Comparison of ENCODE assay signal across 21 mouse cellular contexts in the genomic region with DNA sequence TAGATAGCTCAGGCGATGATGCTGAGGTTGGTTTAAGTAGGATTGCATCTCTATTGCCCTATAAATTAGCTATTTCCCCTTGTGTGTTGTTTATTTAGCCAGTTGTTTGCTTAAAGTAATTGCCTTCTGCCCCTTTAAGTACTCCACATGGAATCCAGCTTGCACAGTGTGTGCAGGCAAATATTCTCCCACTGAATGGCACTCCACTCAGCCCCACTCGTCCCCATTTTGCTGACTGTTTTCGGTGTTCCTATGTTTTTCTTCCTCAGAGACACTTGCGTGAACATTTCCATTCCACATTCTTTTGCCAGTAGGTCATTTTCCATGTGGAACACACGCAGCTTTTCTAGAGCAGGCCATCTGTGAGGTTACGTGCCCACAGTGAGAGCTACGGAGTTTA. TPM values are rescaled to one million over a fixed set of nuclear protein-coding genes. Genes with fewer than 3 reads are reported as not detected.
DNase-seq lines count a peak whose midpoint lies in the region; ATAC-seq and TF ChIP-seq lines count a peak whose summit lies in the region.
"Had no signal": no experiment of that assay in that cellular context is flagged by ENCODE, and none has a peak within 500 bp of the region (broad histone marks: within the 10 kb centered on the region; RNA-seq: fewer than 3 reads in every experiment).

No protein-coding gene starts in this region.

- H3K4me1 ChIP-seq in hindbrain, postnatal 0 days (ENCODE audit: insufficient read depth, low read length) = no peaks in the 10 kb centered on the region
- H3K4me1 ChIP-seq in hindbrain, embryonic 16.5 days (ENCODE audit: control insufficient read depth, insufficient read depth, low read depth, low read length) = no peaks in the 10 kb centered on the region
- no peaks in the 10 kb centered on the region for H3K4me1 ChIP-seq in neural tube, embryonic 13.5 days (replicated peaks)
- H3K4me1 ChIP-seq in forebrain, embryonic 11.5 days (replicated peaks; ENCODE audit: control insufficient read depth, insufficient read depth, low read length) = no peaks in the 10 kb centered on the region
- H3K4me1 ChIP-seq: embryonic facial prominence, embryonic 12.5 days; forebrain, embryonic 13.5 days; heart, embryonic 12.5 days; hindbrain, embryonic 10.5 days had no signal

- H3K9me3 ChIP-seq in hindbrain, postnatal 0 days (ENCODE audit: low read length) = no peaks in the 10 kb centered on the region
- H3K9me3 ChIP-seq in hindbrain, embryonic 16.5 days (ENCODE audit: control insufficient read depth, low read length) = no peaks in the 10 kb centered on the region
- H3K9me3 ChIP-seq in neural tube, embryonic 13.5 days = no peaks in the 10 kb centered on the region
- no peaks in the 10 kb centered on the region for H3K9me3 ChIP-seq in forebrain, embryonic 11.5 days (ENCODE audit: control insufficient read depth, low read length)
- H3K9me3 ChIP-seq: embryonic facial prominence, embryonic 12.5 days; forebrain, embryonic 13.5 days; G1E; heart, embryonic 12.5 days; hindbrain, embryonic 10.5 days had no signal

- no peak overlapping the region for H3K27ac ChIP-seq in hindbrain, postnatal 0 days
- no peak overlapping the region for H3K27ac ChIP-seq in hindbrain, embryonic 16.5 days (ENCODE audit: low read depth, low read length)
- no peak overlapping the region for H3K27ac ChIP-seq in neural tube, embryonic 13.5 days (replicated peaks)
- no peak overlapping the region for H3K27ac ChIP-seq in forebrain, embryonic 11.5 days (ENCODE audit: low read depth, low read length)
- H3K27ac ChIP-seq: embryonic facial prominence, embryonic 12.5 days; forebrain, embryonic 13.5 days; hindbrain, embryonic 10.5 days; hindbrain, embryonic 14.5 days had no signal

- no peak overlapping the region for H3K9ac ChIP-seq in hindbrain, postnatal 0 days (replicated peaks; ENCODE audit: low read length)
- H3K9ac ChIP-seq in hindbrain, embryonic 16.5 days (ENCODE audit: low read depth, low read length) = no peak overlapping the region
- H3K9ac ChIP-seq in neural tube, embryonic 13.5 days = 0 out of 2 replicates have a peak overlapping the region, but pooled peaks have one; percentile 12
- no peak overlapping the region for H3K9ac ChIP-seq in forebrain, embryonic 11.5 days (ENCODE audit: low read length)
- H3K9ac ChIP-seq: embryonic facial prominence, embryonic 12.5 days; forebrain, embryonic 13.5 days; forebrain, postnatal 0 days; heart, embryonic 12.5 days; hindbrain, embryonic 14.5 days had no signal

- H3K4me3 ChIP-seq in hindbrain, postnatal 0 days (ENCODE audit: low read length) = no peak overlapping the region
- no peak overlapping the region for H3K4me3 ChIP-seq in hindbrain, embryonic 16.5 days (ENCODE audit: low read length)
- H3K4me3 ChIP-seq in neural tube, embryonic 13.5 days = no peak overlapping the region
- no peak overlapping the region for H3K4me3 ChIP-seq in forebrain, embryonic 11.5 days (ENCODE audit: low read depth, low read length)
- H3K4me3 ChIP-seq: embryonic facial prominence, embryonic 12.5 days; forebrain, embryonic 13.5 days; heart, embryonic 12.5 days; hindbrain, embryonic 10.5 days had no signal

- 85% methylated on average over 7 of the region's 7 CpGs for WGBS in hindbrain, postnatal 0 days
- 85% methylated on average over 7 of the region's 7 CpGs for WGBS in hindbrain, embryonic 16.5 days
- 84% methylated on average over 7 of the region's 7 CpGs for WGBS in neural tube, embryonic 13.5 days
- 91% methylated on average over 7 of the region's 7 CpGs for WGBS in forebrain, embryonic 11.5 days

- ATAC-seq in hindbrain, postnatal 0 days = no peak
- ATAC-seq in hindbrain, embryonic 16.5 days = no peak
- ATAC-seq in neural tube, embryonic 13.5 days (ENCODE audit: low read depth) = no peak
- no peak for ATAC-seq in forebrain, embryonic 11.5 days (replicated peaks; ENCODE audit: low FRiP score)
- ATAC-seq: CD4-positive, CD25-positive, alpha-beta regulatory T cell, adult 4 months; forebrain, embryonic 13.5 days; forebrain, postnatal 0 days had no signal

- no peak overlapping the region for H3K4me2 ChIP-seq in hindbrain, postnatal 0 days (ENCODE audit: low read depth, low read length)
- H3K4me2 ChIP-seq in hindbrain, embryonic 16.5 days (ENCODE audit: low read length) = no peak overlapping the region
- no peak overlapping the region for H3K4me2 ChIP-seq in neural tube, embryonic 13.5 days
- no peak overlapping the region for H3K4me2 ChIP-seq in forebrain, embryonic 11.5 days (ENCODE audit: low read depth, low read length, severe bottlenecking)
- H3K4me2 ChIP-seq: embryonic facial prominence, embryonic 12.5 days; forebrain, embryonic 13.5 days; heart, embryonic 12.5 days; hindbrain, embryonic 14.5 days had no signal

- DNase-seq in hindbrain, postnatal 0 days (ENCODE audit: low spot score) = peak; percentile 5
- DNase-seq in neural tube, embryonic 10.5 days (ENCODE audit: extremely low spot score, low spot score) = no peak
- peak; percentile 45 for DNase-seq in lung, postnatal 36 days
- no peak for DNase-seq in forebrain, embryonic 11.5 days (ENCODE audit: low spot score)
- DNase-seq in urinary bladder, postnatal 14 days (ENCODE audit: low spot score) = no peak
- DNase-seq: adrenal gland, postnatal 10 days; B cell, adult 2 months; cerebellum, adult 11-12 months; cerebellum, adult 9-10 months; cerebellum, postnatal 25 days; forebrain, postnatal 0 days; gastrocnemius, postnatal 14 days had no signal

- no peak for TF ChIP-seq CTCF in hindbrain, postnatal 0 days (IDR thresholded peaks at IDR 0.05; ENCODE audit: low read depth)

- H3K36me3 ChIP-seq in hindbrain, postnatal 0 days (ENCODE audit: insufficient read depth, low read length) = no peaks in the 10 kb centered on the region
- no peaks in the 10 kb centered on the region for H3K36me3 ChIP-seq in hindbrain, embryonic 16.5 days (ENCODE audit: control insufficient read depth, insufficient read depth, low read length)
- H3K36me3 ChIP-seq in neural tube, embryonic 13.5 days = no peaks in the 10 kb centered on the region; the same call in 1 of the 2 replicates
- H3K36me3 ChIP-seq in forebrain, embryonic 11.5 days (ENCODE audit: control insufficient read depth, insufficient read depth, low read length) = no peaks in the 10 kb centered on the region

- no peaks in the 10 kb centered on the region for H3K27me3 ChIP-seq in hindbrain, postnatal 0 days (ENCODE audit: insufficient read depth, low read length)
- H3K27me3 ChIP-seq in hindbrain, embryonic 16.5 days (replicated peaks; ENCODE audit: control insufficient read depth, insufficient read depth, low read length) = no peaks in the 10 kb centered on the region
- H3K27me3 ChIP-seq in neural tube, embryonic 13.5 days = no peaks in the 10 kb centered on the region
- H3K27me3 ChIP-seq in forebrain, embryonic 11.5 days (ENCODE audit: control insufficient read depth, insufficient read depth, low read length) = no peaks in the 10 kb centered on the region
- H3K27me3 ChIP-seq: embryonic facial prominence, embryonic 12.5 days; forebrain, embryonic 13.5 days; heart, embryonic 12.5 days had no signal

RNA-seq across cellular contexts. Expression of a gene that starts 12.6 kb away (rescaled TPM):
- total RNA-seq in hindbrain, postnatal 0 days (2014; rRNA removed) = 9.7 and 10.6 TPM in 2 replicates
- polyA plus RNA-seq in hindbrain, postnatal 0 days (2015; fragmentation: Nextera tagmentation; extraction: Ambion mirVana) = 6.7 and 6.9 TPM in 2 replicates
- 10.6 and 11.1 TPM in 2 replicates for polyA plus RNA-seq in hindbrain, embryonic 16.5 days (2015; fragmentation: Nextera tagmentation; extraction: Ambion mirVana)
- polyA plus RNA-seq in neural tube, embryonic 13.5 days (2015; fragmentation: Nextera tagmentation; extraction: Ambion mirVana) = 10.9 and 11.4 TPM in 2 replicates
- 20.7 and 24.8 TPM in 2 replicates for polyA plus RNA-seq in forebrain, embryonic 11.5 days (2014; fragmentation: Nextera tagmentation; extraction: Ambion mirVana)

RNA-seq across cellular contexts. Expression of a gene that starts 21.2 kb away (rescaled TPM):
- 7.7 and 10.5 TPM in 2 replicates for total RNA-seq in hindbrain, postnatal 0 days (2014; rRNA removed)
- 2.3 and 2.8 TPM in 2 replicates for polyA plus RNA-seq in hindbrain, postnatal 0 days (2015; fragmentation: Nextera tagmentation; extraction: Ambion mirVana)
- polyA plus RNA-seq in hindbrain, embryonic 16.5 days (2015; fragmentation: Nextera tagmentation; extraction: Ambion mirVana) = 3.6 and 4.8 TPM in 2 replicates
- 7.5 and 7.8 TPM in 2 replicates for polyA plus RNA-seq in neural tube, embryonic 13.5 days (2015; fragmentation: Nextera tagmentation; extraction: Ambion mirVana)
- 18.0 and 18.9 TPM in 2 replicates for polyA plus RNA-seq in forebrain, embryonic 11.5 days (2014; fragmentation: Nextera tagmentation; extraction: Ambion mirVana)

Comparison
In these comparisons a context has a peak if more than half of its experiments do, and no peak if none do; other contexts are left out.
1. DNase-seq: peak in hindbrain, postnatal 0 days (single experiment) and lung, postnatal 36 days (single experiment); none in neural tube, embryonic 10.5 days (single experiment), forebrain, embryonic 11.5 days (single experiment) and urinary bladder, postnatal 14 days (single experiment).